Mouse (Mus musculus) liver, embryonic 13.5 days (tissue): Measurements from ENCODE around the gene Slc6a9. TPM values are rescaled to one million over a fixed set of nuclear protein-coding genes. Genes with fewer than 3 reads are reported as not detected.

Source experiments
- ATAC-seq: fragments of 200-750 bp; cut with Nextera tagmentation; 2 replicates; pipeline ENCODE4 v1.8.0; 2017; ENCODE audit warnings: low read depth, mild to moderate bottlenecking, moderate number of reproducible peaks, moderate library complexity
- DNase-seq: peaks from one replicate; pipeline ENCODE4 v3.0.0; 2022
- H3K27ac ChIP-seq: fragments of 300-500 bp; sonication (generic); 2 replicates; pipeline ENCODE4 v1.5.1; 2015; ENCODE audit warnings: moderate library complexity, mild to moderate bottlenecking, inconsistent platforms
- H3K27me3 ChIP-seq: fragments of 300-500 bp; sonication (generic); 2 replicates; pipeline ENCODE4 v1.6.1; 2015; ENCODE audit warnings: mild to moderate bottlenecking, inconsistent platforms
- H3K36me3 ChIP-seq: fragments of 300-500 bp; sonication (generic); 2 replicates; pipeline ENCODE4 v1.6.1; 2015; ENCODE audit warnings: mild to moderate bottlenecking, inconsistent platforms
- H3K4me1 ChIP-seq: fragments of 300-500 bp; sonication (generic); replicated peaks from 2 replicates; pipeline ENCODE4 v1.6.1; 2015; ENCODE audit warnings: inconsistent platforms
- H3K4me2 ChIP-seq: fragments of 300-500 bp; sonication (generic); 2 replicates; pipeline ENCODE4 v1.6.1; 2015; ENCODE audit warnings: inconsistent platforms, mild to moderate bottlenecking, moderate library complexity
- H3K4me3 ChIP-seq: fragments of 300-500 bp; sonication (generic); replicated peaks from 2 replicates; pipeline ENCODE4 v1.5.1; 2015; ENCODE audit warnings: mild to moderate bottlenecking, inconsistent platforms
- H3K9ac ChIP-seq: fragments of 300-500 bp; sonication (generic); 2 replicates; pipeline ENCODE4 v1.6.1; 2015; ENCODE audit warnings: mild to moderate bottlenecking, inconsistent platforms
- H3K9me3 ChIP-seq: fragments of 300-500 bp; sonication (generic); replicated peaks from 2 replicates; pipeline ENCODE4 v1.6.1; 2016; ENCODE audit warnings: inconsistent platforms
- WGBS: fragments of 180-500 bp; shearing (Covaris S2); methylation state at CpG from one replicate; pipeline ENCODE4 v1.1.7; 2015; ENCODE audit not compliant: insufficient replicate concordance; 5-methylcytosine and 5-hydroxymethylcytosine counted together
- polyA plus RNA-seq: library from polyadenylated mRNA; unstranded; fragments of >200 nt; fragmentation: Nextera tagmentation; extraction: Ambion mirVana; gene quantifications from 2 replicates; pipeline ENCODE4 v1.2.1, GENCODE M21; 2015

Slc6a9 gene
- polyA plus RNA-seq, 1 experiment from 2014 or later, result 45.2 TPM

DNA sequence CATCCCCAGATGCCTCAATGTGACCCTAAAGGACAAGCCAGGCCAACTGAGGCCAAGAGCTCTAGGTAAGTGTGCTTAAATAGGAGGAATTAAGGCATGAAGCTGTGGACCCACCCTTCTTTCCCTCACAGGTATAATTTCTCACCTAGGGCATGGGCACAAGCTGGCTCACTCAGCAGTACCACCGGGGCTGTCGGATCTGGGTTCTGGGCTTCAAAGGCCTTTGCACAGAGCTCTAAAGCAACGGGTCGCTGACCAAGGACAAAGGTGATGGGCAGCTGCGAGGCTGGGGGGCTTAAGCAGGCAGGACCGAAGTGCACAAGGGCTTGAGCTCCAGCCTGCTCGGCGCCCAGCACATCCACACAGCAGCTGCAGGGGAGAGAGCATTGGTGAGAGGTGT is 56.4 kb downstream of the Slc6a9 start:
- WGBS, result 83% methylated on average over 8 of the region's 8 CpGs
- peaks cover 33% of the 10 kb centered on the region for H3K4me1 ChIP-seq
- ATAC-seq (no peak), DNase-seq (no peak)
- H3K4me3 ChIP-seq, result peak overlapping the region; percentile 85
- H3K36me3 ChIP-seq, result peaks cover 43% of the 10 kb centered on the region
- H3K9ac ChIP-seq, result peak overlapping the region; percentile 70
- peak overlapping the region; percentile 77 for H3K4me2 ChIP-seq
- 0 out of 2 replicates have a peak overlapping the region, but pooled peaks have one; percentile 25 for H3K27ac ChIP-seq
- H3K9me3 ChIP-seq, result no peaks in the 10 kb centered on the region
- H3K27me3 ChIP-seq, result no peaks in the 10 kb centered on the region

- H3K36me3 ChIP-seq, result peaks cover 49% of the 10 kb centered on the region
- 0 out of 2 replicates have a peak within 1 kb of the TSS, but pooled peaks have one; percentile 25 for H3K27ac ChIP-seq
Observed at GRCm38 (mm10) chr4:117891738-117892161, 57.4 kb downstream of the Slc6a9 start, which contains the start of gene Dph2. Gene Dph2, minus strand, starts transcription at chr4:117892032.

DNA sequence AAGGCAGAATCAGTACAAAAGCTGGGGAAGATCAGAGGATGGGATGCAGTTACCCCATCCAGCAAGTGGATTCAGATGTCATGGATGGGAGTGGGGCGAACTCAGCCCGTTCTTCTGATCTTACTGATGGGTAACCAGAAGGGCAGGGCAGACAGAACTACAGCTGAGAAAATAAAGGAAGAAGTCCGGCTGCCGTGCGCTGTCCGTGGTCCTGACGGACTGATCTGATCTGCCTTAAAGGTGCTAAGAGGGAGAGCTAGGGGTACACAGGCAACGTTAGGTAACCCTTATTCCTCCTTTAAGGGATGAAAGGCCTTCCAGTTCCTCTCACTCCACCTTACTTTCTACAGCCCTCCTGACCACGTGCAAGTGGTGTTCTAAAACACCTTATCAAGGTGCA is 59.1 kb downstream of the Slc6a9 start:
- WGBS, result 31% methylated on average over 9 of the region's 9 CpGs

More at GRCm38 (mm10) chr4:117891738-117892161, 57.4 kb downstream of the Slc6a9 start, which contains the start of gene Dph2:
- H3K9me3 ChIP-seq, result no peaks in the 10 kb centered on the region
- peak; percentile 78 for ATAC-seq
- peaks cover 25% of the 10 kb centered on the region for H3K4me1 ChIP-seq
- DNase-seq, result peak; percentile 75
- H3K4me2 ChIP-seq, result peak within 1 kb of the TSS; percentile 77
- WGBS, result under 1% methylated on average over 21 of the region's 21 CpGs
- peak within 1 kb of the TSS; percentile 85 for H3K4me3 ChIP-seq
- peak within 1 kb of the TSS; percentile 70 for H3K9ac ChIP-seq
- no peaks in the 10 kb centered on the region for H3K27me3 ChIP-seq

GRCm38 (mm10) chr4:117894601-117895000 is 60.3 kb downstream of the Slc6a9 start:
- ATAC-seq, result no peak
- peaks cover 66% of the 10 kb centered on the region for H3K36me3 ChIP-seq

More for the DNA sequence above, 59.1 kb downstream of the Slc6a9 start:
- no peak overlapping the region for H3K4me2 ChIP-seq
- ATAC-seq (no peak), DNase-seq (peak; percentile 46)
- H3K27ac ChIP-seq, result no peak overlapping the region
- H3K27me3 ChIP-seq, result no peaks in the 10 kb centered on the region
- H3K9ac ChIP-seq, result no peak overlapping the region
- no peak overlapping the region for H3K4me3 ChIP-seq
- H3K4me1 ChIP-seq, result peaks cover 17% of the 10 kb centered on the region
- peaks cover 61% of the 10 kb centered on the region for H3K36me3 ChIP-seq
- H3K9me3 ChIP-seq, result no peaks in the 10 kb centered on the region

GRCm38 (mm10) chr4:117895339-117895738 is 61.0 kb downstream of the Slc6a9 start:
- H3K4me3 ChIP-seq, result no peak overlapping the region
- H3K27ac ChIP-seq, result no peak overlapping the region
- H3K9me3 ChIP-seq, result no peaks in the 10 kb centered on the region
- ATAC-seq (no peak), DNase-seq (no peak)
- H3K9ac ChIP-seq, result no peak overlapping the region
- H3K4me1 ChIP-seq, result peaks cover 15% of the 10 kb centered on the region
- no peaks in the 10 kb centered on the region for H3K27me3 ChIP-seq
- 79% methylated on average over 7 of the region's 7 CpGs for WGBS
- peaks cover 66% of the 10 kb centered on the region for H3K36me3 ChIP-seq
- H3K4me2 ChIP-seq, result no peak overlapping the region

More at GRCm38 (mm10) chr4:117894601-117895000, 60.3 kb downstream of the Slc6a9 start:
- H3K27me3 ChIP-seq, result no peaks in the 10 kb centered on the region
- no peak overlapping the region for H3K27ac ChIP-seq
- no peak for DNase-seq
- H3K4me2 ChIP-seq, result no peak overlapping the region
- no peak overlapping the region for H3K9ac ChIP-seq
- no peak overlapping the region for H3K4me3 ChIP-seq
- H3K9me3 ChIP-seq, result no peaks in the 10 kb centered on the region
- WGBS, result 84% methylated on average over 8 of the region's 8 CpGs
- peaks cover 17% of the 10 kb centered on the region for H3K4me1 ChIP-seq

DNA sequence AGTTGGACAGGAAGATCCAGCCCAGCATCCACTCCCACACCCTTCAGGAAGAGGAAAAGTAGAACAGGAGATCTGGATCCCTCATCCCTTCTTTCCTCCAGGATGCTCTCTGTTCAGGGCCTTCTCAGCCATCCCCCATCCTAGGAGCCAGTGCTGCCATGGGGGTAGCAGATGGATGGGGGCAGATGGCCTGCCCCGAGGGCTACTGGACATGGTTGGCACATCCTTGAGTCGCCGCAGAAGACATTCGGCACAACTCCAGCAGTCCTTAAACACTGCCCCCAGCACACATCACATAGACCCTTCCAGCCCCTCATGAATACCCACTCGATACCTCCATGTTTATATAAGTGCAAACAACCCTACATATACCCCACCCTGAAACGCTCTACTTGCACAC is 61.7 kb downstream of the Slc6a9 start:
- H3K36me3 ChIP-seq, result peaks cover 67% of the 10 kb centered on the region
- no peak for ATAC-seq

DNA sequence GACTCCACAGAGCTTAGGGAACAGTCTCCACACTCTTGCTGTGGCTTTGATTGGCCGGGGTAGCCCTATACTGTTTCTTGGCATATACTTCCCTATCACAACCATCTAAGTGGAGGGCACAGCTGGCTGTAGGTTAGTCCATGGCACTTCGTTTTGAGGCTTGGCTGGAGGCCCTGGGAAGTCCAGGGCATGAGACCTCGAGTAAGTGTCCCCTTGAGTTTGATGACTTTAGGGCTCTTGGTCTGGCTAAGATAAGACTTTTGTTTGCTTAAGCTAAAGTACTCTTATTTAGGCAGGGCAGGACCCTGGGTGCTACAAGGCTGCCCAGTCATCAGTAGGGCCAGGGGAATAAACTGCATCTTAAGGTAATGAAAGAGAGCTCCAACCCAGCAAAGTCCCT is 63.8 kb downstream of the Slc6a9 start:
- Histone ChIP-seq H3K27me3 (no peaks in the 10 kb centered on the region), H3K4me2 (no peak overlapping the region), H3K9ac (no peak overlapping the region), H3K4me1 (no peaks in the 10 kb centered on the region), H3K9me3 (no peaks in the 10 kb centered on the region), H3K27ac (no peak overlapping the region), H3K36me3 (peaks cover 88% of the 10 kb centered on the region), H3K4me3 (no peak overlapping the region)
- WGBS, result 71% methylated on average over 3 of the region's 3 CpGs
- DNase-seq, result no peak
- no peak for ATAC-seq

More for the DNA sequence above, 61.7 kb downstream of the Slc6a9 start:
- WGBS, result 89% methylated on average over 6 of the region's 6 CpGs
- Histone ChIP-seq H3K27ac (no peak overlapping the region), H3K9ac (no peak overlapping the region), H3K4me3 (no peak overlapping the region), H3K9me3 (no peaks in the 10 kb centered on the region), H3K27me3 (no peaks in the 10 kb centered on the region), H3K4me1 (peaks cover 9% of the 10 kb centered on the region), H3K4me2 (no peak overlapping the region)
- no peak for DNase-seq

DNA sequence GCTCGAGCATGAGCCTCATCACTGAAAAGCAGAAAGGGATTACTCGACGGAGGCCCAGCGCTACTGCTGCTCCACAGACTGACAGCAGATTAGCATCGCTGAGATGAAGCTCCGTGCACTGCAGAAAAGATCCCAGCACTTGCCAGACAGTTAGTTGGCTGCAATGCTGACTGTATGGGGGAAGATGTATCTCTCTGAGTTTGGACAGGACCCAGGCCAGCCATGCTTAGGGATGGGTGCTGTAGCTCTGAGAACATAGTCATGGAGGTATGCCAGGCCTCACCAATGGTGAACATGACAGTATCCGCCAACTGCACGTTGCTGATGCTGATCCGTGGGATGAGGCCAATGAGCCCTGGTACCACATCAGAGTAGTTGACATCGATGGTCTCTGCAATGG is 69.8 kb downstream of the Slc6a9 start:
- Histone ChIP-seq H3K4me1 (peaks cover 12% of the 10 kb centered on the region; the same call in 1 of the 2 replicates), H3K27me3 (no peaks in the 10 kb centered on the region), H3K36me3 (peaks cover 87% of the 10 kb centered on the region), H3K4me2 (no peak overlapping the region), H3K9ac (no peak overlapping the region), H3K9me3 (no peaks in the 10 kb centered on the region), H3K4me3 (no peak overlapping the region), H3K27ac (no peak overlapping the region)
- ATAC-seq (no peak), DNase-seq (no peak)
- 89% methylated on average over 10 of the region's 10 CpGs for WGBS

DNA sequence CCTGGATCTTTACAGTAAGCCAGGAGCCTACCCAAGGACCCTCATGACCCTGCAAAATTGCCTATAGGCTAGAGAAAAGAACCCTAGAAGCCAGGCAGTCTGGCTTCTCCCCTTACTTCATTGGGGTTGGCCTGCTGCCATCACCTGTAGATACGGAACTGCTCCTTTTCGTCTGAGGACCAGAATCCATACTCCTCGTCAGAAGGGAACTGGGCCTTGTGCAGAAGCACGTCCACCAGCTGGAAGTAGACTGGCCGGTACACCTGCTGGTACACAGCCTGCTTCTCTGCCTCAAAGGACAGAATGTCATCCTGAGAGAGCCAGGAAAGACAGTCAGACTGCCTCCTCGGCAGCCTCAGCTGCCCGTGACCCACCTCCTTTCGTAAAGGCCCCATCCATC is 70.5 kb downstream of the Slc6a9 start:
- Histone ChIP-seq H3K36me3 (peaks cover 84% of the 10 kb centered on the region), H3K4me1 (peaks cover 15% of the 10 kb centered on the region), H3K4me2 (no peak overlapping the region), H3K9ac (no peak overlapping the region), H3K9me3 (no peaks in the 10 kb centered on the region), H3K4me3 (no peak overlapping the region), H3K27me3 (no peaks in the 10 kb centered on the region), H3K27ac (no peak overlapping the region)
- DNase-seq (no peak), ATAC-seq (no peak)
- WGBS, result 94% methylated on average over 8 of the region's 8 CpGs

DNA sequence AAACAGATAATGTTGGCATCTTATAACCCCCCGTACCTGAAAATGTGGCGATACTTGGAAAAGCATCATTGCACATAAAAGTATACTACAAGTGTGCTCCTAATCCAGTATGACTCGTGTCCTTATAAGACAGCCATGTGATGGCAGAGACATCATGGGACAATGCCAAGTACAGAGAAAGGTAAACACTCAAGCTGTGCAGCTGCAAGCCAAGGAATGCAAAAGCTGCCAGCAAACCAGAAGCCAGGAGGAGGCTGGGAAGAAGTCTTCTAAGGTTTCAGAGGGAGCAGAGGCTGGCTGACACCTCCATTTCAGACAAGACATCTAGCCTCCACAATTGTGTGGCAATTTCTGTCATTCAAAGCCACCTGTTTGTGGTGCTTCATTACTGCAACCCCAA is 71.9 kb downstream of the Slc6a9 start:
- Histone ChIP-seq H3K27me3 (no peaks in the 10 kb centered on the region), H3K4me2 (no peak overlapping the region), H3K9me3 (no peaks in the 10 kb centered on the region), H3K36me3 (peaks cover 77% of the 10 kb centered on the region), H3K9ac (no peak overlapping the region), H3K4me1 (peaks cover 26% of the 10 kb centered on the region), H3K27ac (no peak overlapping the region), H3K4me3 (no peak overlapping the region)
- ATAC-seq, result no peak
- WGBS, result 78% methylated on average over 3 of the region's 3 CpGs
- DNase-seq, result no peak

- Histone ChIP-seq H3K4me2 (no peak overlapping the region), H3K9me3 (no peaks in the 10 kb centered on the region), H3K9ac (no peak overlapping the region), H3K4me1 (peaks cover 52% of the 10 kb centered on the region), H3K36me3 (peaks cover 60% of the 10 kb centered on the region), H3K27ac (no peak overlapping the region), H3K4me3 (no peak overlapping the region), H3K27me3 (no peaks in the 10 kb centered on the region)
- 80% methylated on average over 8 of the region's 8 CpGs for WGBS
- DNase-seq (no peak), ATAC-seq (no peak)
Observed at GRCm38 (mm10) chr4:117908834-117909453, 74.6 kb downstream of the Slc6a9 start.

DNA sequence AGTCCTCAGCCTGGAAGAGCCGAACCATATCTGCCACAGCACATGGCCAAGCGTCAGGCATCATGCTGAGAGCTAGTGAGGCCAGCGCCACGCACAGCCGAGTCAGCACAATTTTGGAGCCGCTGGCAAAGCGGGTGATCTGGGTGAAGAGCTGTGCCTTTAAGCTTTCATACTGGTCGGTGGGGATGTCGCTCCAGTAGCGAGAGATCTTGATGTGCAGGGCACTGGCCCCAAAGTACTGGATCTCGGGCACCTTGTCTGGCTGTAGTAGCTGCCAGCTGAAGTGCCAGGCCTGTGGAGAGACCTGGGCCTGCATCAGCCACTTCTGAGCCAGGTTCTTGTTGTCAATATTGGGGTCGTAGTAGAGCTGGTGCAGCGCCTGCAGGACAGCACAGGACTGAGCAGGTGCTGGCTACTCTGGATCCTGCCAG is 77.8 kb downstream of the Slc6a9 start:
- Histone ChIP-seq H3K27ac (no peak overlapping the region), H3K9me3 (no peaks in the 10 kb centered on the region), H3K36me3 (peaks cover 32% of the 10 kb centered on the region), H3K4me3 (no peak overlapping the region), H3K27me3 (no peaks in the 10 kb centered on the region), H3K9ac (no peak overlapping the region; the same call in 1 of the 2 replicates), H3K4me1 (peaks cover 73% of the 10 kb centered on the region), H3K4me2 (no peak overlapping the region)
- DNase-seq (no peak), ATAC-seq (no peak)
- 89% methylated on average over 13 of the region's 13 CpGs for WGBS
